Mouse (Mus musculus): ENCODE results near the gene Sema4b. TPM values are rescaled to one million over a fixed set of nuclear protein-coding genes. Genes with fewer than 3 reads are reported as not detected.

The Sema4b gene
- total RNA-seq, 2 experiments from 2014 or later = 21.6 to 24.1 TPM

GRCm38 (mm10) chr7:80178037-80178729 lies 8.5 kb upstream of the Sema4b start:
- no peak for DNase-seq

- no peak for DNase-seq
Observed at GRCm38 (mm10) chr7:80179327-80179726, 7.3 kb upstream of the Sema4b start.

DNA sequence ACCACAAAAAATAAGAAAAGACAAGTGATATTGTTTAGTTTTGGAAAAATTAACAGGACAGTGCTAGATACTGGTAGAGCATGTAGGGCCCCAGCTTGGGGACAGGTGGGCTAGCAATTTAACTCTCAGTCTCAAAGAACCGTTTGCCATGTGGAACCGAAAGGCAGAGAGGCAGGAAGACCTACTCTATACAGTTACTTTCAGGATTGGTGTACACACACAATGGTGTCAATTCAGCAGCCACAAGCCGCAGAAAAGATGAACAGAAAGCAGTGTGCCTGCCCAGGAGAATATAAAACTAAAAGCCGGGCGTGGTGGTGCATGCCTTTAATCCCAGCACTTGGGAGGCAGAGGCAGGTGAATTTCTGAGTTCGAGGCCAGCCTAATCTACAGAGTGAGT lies 6.9 kb upstream of the Sema4b start:
- DNase-seq = no peak

DNA sequence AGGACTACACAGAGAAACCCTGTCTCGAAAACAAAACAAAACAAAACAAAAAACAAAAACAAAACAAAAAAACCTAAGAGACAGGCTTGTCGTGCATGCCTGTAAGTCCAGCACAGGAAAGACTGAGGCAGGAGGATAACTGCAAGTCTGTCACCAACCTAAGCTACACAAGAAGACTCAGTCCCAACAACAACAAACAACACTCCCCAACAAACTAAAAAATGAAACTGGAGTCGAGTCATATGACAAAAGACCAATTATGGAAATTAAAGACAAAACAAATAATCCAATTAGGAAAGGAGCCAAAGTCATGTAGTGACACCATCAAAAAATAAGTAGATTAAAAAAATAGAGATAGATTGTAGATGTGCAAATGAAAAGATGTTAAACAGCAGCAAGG lies 6.4 kb upstream of the Sema4b start:
- no peak for DNase-seq

- DNase-seq = no peak
Observed at GRCm38 (mm10) chr7:80181078-80181477, 5.6 kb upstream of the Sema4b start.

GRCm38 (mm10) chr7:80182139-80182538 lies 4.5 kb upstream of the Sema4b start:
- no peak for DNase-seq

- no peak for DNase-seq
Observed at GRCm38 (mm10) chr7:80183466-80183865, 3.2 kb upstream of the Sema4b start.

DNA sequence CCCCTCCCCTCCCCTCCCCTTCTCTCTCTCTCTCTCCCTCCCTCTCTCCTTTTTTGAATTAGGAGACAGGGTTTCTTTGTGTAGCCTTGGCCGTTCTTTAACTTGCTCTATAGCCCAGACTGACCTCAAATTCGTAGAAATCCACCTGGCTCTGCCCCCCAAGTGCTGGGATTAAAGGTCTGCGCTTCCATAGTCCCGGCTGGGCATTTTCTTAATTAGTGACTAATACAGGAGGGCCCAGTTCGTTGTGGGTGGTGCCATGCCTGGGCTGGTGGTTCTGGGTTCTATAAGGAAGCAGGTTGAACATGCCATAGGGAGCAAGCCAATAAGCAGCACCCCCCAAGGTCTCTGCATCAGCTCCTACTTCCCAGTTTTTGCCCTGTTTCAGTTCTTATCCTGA lies 2.7 kb upstream of the Sema4b start:
- no peak for DNase-seq

GRCm38 (mm10) chr7:80184551-80184950 lies 2.1 kb upstream of the Sema4b start:
- no peak for DNase-seq

DNA sequence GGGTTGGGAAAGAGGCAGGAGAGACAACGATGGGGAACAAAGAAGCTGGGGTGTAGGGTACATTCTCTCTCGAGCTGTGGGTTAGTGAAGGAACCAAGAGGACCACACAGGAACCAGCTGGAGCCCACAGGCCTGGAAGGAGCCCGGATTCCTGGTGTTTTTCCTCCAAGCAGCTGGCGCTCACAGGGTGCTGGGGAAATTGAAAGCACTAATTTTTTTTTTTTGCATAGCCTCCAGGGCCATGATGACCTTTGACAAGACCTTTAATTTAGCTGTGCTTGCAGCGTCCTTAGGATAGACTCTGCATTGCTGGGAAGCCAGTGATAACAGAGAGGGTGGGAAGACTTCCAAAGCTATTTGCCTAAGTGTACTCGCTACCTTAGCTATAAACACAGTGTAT lies 1.7 kb upstream of the Sema4b start:
- no peak for DNase-seq

- no peak for DNase-seq
Observed at GRCm38 (mm10) chr7:80186021-80186420, 620 bp upstream of the Sema4b start.

- no peak for DNase-seq
Observed at GRCm38 (mm10) chr7:80187501-80187900, 860 bp downstream of the Sema4b start.

DNA sequence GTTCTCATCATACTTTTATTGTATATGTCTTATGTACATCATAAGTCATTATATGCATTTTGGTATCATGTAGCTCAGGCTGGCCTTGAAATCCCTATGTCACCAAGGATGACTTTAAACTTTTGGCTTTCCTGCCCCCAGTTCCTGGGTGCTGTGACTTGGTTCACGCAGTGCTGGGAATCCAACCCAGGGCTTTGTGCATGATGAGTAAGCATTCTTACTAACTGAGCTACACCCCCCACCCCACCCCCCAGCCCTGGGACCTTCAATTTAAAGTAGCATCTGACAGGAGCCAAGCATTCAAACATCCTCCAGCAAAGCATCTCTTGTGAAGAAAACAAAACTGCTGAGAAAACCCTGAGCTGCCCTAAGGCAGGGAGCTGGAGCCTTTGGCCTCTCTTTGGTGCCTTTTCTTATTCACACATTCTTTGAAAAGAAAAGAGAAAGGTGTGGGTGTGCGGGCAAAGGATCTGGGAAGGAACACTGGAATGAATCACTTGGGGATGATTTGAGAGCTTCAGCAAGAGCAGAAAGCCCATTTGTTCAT lies 2.0 kb downstream of the Sema4b start:
- no peak for DNase-seq

DNA sequence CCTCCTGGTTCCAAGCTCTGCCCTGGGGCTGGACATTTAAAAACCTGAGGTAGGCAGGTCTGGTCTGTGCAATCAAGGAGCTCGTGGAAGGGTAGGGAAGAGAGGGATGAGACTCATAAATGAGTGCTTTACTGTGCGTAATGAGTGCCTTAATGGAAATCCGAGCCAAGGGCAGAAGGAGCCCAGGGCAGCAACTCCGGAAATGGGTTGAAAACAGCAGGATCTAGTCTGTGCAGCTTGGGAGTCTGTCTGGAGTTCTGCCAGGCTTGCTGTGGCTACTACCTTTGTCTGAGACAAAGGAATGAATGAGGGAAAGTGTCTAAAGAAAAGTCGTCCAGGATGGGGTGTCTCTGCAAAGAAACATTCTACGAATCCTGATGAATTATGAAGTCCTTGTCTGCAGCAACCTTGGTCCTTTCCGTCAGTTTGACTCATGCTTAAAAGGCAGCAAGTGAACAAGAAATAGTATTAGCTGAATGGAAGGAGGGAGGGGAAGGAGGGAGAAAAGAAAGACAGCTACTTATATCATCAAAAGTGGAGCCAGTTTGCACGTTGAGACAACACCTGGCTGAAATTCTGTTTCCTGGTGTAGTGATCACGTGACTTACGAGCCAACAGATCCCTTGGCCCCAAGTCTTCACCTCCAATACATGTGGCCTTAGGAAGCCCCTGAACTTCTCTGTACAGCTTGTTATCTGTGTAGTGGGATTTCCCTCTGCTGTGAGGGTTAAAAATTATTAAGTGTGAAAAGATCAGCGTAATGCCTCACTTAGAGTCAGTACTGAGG lies 2.7 kb downstream of the Sema4b start:
- no peak for DNase-seq

- no peak for DNase-seq
Observed at GRCm38 (mm10) chr7:80191455-80191854, 4.8 kb downstream of the Sema4b start.

DNA sequence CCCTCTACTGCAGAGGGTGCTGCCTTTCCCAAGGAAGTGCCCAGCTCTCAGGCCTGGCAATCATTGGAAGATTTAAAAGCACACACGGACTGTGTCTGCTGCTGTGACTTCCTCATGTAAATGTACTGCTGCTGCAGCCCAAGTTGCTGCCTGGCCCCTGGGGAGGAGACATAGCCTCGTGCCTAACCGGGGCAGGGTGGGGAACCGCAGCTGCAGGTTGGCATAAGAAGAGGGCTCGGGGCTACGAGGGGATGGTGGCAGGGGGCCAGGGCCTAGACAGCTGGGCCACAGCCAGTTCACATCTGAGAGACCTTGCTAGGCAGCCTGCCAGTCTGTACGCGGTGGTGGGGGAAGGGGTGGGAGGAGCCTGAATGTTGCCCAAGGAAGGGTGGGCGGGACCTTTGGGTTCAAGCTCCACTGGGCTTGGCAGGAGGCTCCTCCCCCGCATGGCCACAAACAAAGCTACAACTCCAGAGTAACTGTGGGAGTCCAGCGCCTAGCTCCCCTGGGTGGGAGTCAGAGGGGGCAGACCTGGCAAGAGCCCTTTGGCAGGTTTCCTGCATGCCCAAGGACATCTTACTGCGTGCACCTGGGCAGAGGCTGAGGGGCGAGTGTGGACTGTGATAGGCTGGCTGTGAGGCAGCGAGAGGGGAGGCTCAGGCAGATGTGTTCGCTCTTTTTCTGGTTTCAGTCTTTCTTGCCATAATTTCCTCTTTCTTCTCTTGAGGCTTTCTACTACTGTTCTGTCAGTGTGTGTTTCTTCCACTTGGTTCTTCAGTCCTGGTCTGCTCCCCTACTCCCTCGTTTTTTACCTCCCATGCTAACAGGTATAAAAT lies 5.8 kb downstream of the Sema4b start:
- peak in 1 of 2 experiments; percentile 67 for DNase-seq

GRCm38 (mm10) chr7:80193941-80194739 lies 7.5 kb downstream of the Sema4b start:
- DNase-seq = no peak

DNA sequence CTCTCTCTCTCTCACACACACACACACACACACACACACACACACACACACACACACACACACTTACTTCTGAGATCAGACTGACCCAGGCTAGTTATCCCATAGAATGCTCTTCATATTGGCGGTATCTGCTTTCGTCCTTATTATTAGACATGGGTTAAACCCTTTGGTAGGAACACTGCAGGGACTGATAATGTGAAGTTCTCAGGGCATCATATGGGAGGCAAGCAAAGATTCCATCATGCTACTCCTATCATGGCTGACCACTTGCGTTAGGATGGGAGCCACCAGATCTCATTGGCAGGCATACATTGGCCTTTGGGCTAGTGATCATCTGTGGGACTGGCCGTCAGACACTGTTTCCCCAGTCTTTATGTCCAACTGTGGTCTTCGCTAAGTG lies 8.5 kb downstream of the Sema4b start:
- no peak for DNase-seq

GRCm38 (mm10) chr7:80195576-80196263 lies 9.1 kb downstream of the Sema4b start:
- no peak for DNase-seq

DNA sequence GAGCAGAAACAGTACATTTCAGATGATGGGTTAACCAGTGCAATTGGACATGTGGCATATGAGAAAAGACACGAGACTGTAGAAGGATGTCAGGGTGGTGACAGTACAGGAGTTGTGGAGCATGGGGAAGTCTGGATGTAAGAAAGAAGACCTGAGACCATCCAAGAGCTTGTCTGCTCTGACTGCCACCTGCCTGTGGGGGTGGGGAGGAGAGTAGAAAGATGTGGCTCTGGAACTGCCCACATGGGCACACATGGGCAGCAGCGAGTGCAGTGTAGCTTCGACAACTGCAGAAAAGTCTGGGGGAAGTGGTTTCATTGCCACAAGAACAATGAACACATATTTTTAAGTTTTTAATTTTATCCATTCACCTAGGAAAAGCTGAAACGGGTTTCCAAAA lies 10.7 kb downstream of the Sema4b start:
- DNase-seq = no peak

Measured in layer of hippocampus, postnatal 36 days (tissue).